Mouse (Mus musculus) CD8-positive naive resting alpha-beta T cell, adult 2 months (primary cell): Measurements from ENCODE around the gene Necap2.
A peak's percentile ranks its signal among the peaks of the same experiment; 100 is the strongest.

Source experiments
- DNase-seq, 2 experiments: peaks; one replicate each; pipeline ENCODE4 v3.0.0; 2022; ENCODE audit warnings: low read depth in 2 of 2, low spot score in 2 of 2

Gene Necap2

GRCm38 (mm10) chr4:141077681-141078509, at the start of gene Necap2:
Gene Necap2 (minus strand): TSS chr4:141078357.
- peak; percentile 95 to 96 for DNase-seq

- DNase-seq, result no peak
These were observed 44.9 kb upstream of the Necap2 start for GRCm38 (mm10) chr4:141123065-141123464.

- no peak for DNase-seq
These were observed 44.5 kb upstream of the Necap2 start for GRCm38 (mm10) chr4:141122663-141123062.

GRCm38 (mm10) chr4:141120700-141121099, 42.5 kb upstream of the Necap2 start:
- peak; percentile 21 to 44 for DNase-seq

GRCm38 (mm10) chr4:141118691-141119090, 40.5 kb upstream of the Necap2 start:
- no peak for DNase-seq

- no peak for DNase-seq
These were observed 37.2 kb upstream of the Necap2 start for GRCm38 (mm10) chr4:141115398-141115797.

GRCm38 (mm10) chr4:141114521-141114981, 36.4 kb upstream of the Necap2 start:
- DNase-seq, result no peak

- DNase-seq, result no peak
These were observed 35.7 kb upstream of the Necap2 start for GRCm38 (mm10) chr4:141113831-141114230.

- no peak for DNase-seq
These were observed 30.1 kb upstream of the Necap2 start for GRCm38 (mm10) chr4:141108196-141108732.

- DNase-seq, result no peak
These were observed 28.5 kb upstream of the Necap2 start for GRCm38 (mm10) chr4:141106526-141107183.

- DNase-seq, result no peak
These were observed 23.7 kb upstream of the Necap2 start for GRCm38 (mm10) chr4:141101855-141102254.

- DNase-seq, result no peak
These were observed 23.1 kb upstream of the Necap2 start for GRCm38 (mm10) chr4:141101291-141101690.

- DNase-seq, result no peak
These were observed 21.8 kb upstream of the Necap2 start for GRCm38 (mm10) chr4:141099956-141100355.

- no peak for DNase-seq
These were observed 20.8 kb upstream of the Necap2 start for GRCm38 (mm10) chr4:141098935-141099334.

- DNase-seq, result no peak
These were observed 18.6 kb upstream of the Necap2 start for GRCm38 (mm10) chr4:141096710-141097109.

- no peak for DNase-seq
These were observed 16.9 kb upstream of the Necap2 start for GRCm38 (mm10) chr4:141095016-141095415.

- no peak for DNase-seq
These were observed 10.6 kb upstream of the Necap2 start for GRCm38 (mm10) chr4:141088714-141089113.

GRCm38 (mm10) chr4:141088033-141088432, 9.9 kb upstream of the Necap2 start, which contains the start of gene Spata21:
Gene Spata21 (plus strand): TSS chr4:141088333.
- DNase-seq, result no peak

- no peak for DNase-seq
These were observed 8.7 kb upstream of the Necap2 start for GRCm38 (mm10) chr4:141086862-141087261.

GRCm38 (mm10) chr4:141078510-141079137, 467 bp upstream of the Necap2 start:
- no peak for DNase-seq

GRCm38 (mm10) chr4:141076761-141077506, 1.2 kb downstream of the Necap2 start:
- no peak for DNase-seq
